Mouse (Mus musculus): Measurements from ENCODE around the gene Zfp638.

- TF ChIP-seq POLR2A (IDR thresholded peaks at IDR 0.05; ENCODE audit: low read depth, low read length) (no peak), CTCF (IDR thresholded peaks at IDR 0.05; ENCODE audit: borderline replicate concordance, insufficient read depth, low read length) (no peak)
Measured at GRCm38 (mm10) chr6:83939492-83939891, 72.6 kb downstream of the Zfp638 start.

Measured in embryonic fibroblast, embryonic 13.5 days (primary cell).